Mouse (Mus musculus): ENCODE measurements around the gene Myoz1.

Myoz1 gene

DNA sequence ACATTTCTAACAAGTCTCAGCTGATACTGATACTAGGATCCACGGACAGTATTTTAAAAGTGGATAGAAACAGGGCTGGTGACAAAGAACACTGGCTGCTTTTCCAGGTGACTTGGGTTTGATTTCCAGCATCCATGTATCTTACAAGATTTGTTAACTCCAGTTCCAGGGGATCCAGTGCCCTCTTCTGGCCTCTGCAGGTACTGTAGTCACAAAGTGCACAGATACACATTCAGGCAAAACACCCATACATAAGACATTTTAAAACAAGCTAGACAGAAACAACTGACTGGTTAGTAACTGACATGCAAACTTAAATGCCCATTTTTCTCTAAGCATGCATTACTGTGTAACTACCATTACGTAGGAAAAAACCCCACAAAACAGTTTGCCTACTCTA is 16.6 kb upstream of the Myoz1 start:
- no peak for DNase-seq (ENCODE audit: low spot score in 2 of 2)

DNA sequence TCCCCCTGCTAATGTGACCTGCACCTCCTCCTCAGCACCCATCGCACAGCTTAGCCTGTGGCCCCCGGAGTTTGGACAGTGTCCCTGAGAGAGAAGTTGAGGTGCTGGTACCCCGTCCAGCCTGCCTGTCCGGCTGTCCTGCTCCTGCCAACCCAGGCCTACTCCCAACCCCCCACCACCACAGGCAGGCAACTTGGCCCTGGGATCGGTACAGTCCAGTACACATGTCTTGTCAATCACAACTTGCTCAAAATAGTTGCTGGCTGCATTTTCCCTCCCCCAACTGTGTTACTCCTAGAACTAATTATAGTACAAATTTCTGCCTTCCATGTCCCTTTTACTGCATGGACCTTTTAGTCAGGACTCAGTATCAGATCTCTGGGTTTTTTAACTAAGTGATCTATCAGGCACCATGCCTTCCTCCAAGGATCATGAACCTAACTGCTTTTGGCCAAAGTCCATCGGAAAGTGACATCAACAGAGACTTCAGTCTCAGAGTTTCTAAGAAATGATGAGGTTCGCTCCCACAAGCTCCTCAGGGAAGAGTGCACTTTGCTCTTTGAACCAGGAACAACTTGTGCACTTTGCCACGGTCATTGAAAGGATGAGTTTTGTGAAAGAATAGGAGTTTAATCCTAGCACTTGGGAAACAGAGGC is 11.9 kb upstream of the Myoz1 start, which contains the start of gene Synpo2l:
Gene Synpo2l (minus strand): TSS at position 201 of the 657 bp plus-strand sequence.
- DNase-seq (ENCODE audit: low spot score in 2 of 2): no peak

DNA sequence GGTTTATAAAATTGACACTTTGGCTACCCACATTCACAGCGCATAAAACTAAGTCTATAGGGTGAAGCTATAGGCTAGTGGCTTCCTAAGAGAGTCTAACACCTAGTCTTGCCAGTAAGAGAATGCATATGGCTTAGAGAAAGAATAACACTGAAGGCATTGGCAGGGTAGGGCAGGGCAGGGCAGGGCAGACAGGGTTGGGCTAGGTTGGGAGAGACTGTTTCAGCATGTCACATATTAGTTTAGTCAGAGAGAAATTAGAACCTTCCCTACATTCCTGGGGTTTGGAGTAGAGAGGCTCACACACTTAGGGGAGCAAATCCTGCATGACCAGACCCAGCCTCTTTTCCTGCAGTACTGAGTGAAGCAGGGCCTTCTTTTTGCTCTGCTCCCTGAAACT is 11.1 kb upstream of the Myoz1 start:
- DNase-seq (ENCODE audit: low spot score in 2 of 2): no peak

DNA sequence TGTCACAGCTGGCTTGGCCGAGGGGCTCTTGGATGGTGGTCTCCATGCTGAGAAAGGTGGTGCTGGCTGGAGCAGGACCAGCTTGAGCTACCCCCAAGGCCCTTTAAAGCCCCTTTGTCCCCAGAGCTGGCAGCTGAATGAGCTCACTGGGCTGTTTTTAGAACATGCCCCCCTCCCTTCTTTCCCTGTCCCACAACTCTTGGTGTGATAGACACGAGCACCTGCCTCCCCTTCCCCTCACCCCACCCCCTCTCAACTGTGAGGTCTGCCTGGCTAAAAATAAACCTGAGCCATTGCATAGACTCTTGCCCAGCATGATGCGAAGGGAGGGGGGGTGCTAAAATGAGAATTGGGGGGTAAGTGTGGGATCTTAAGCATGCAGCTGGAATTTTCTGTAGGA is 8.1 kb upstream of the Myoz1 start:
- no peak for DNase-seq (ENCODE audit: low spot score in 2 of 2)

DNA sequence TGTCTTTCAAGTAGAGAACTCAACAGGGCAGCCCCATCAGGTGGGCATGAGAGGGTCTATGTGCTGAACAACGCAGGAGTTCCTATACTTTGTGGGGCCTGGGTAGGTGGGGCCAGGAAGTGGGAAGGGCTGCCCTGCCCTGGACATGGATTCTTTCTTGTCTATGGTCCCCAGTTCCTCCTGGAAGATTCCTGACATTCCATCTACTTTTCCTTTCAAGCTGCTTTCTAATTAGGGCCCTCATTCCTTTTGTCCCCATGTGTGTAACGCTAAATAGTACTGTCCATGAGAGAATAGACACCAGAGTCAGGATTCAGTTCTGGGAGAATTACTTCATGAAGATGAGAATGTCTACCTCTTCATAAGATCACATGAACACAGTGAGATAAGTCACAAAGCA is 7.3 kb upstream of the Myoz1 start:
- no peak for DNase-seq (ENCODE audit: low spot score in 2 of 2)

DNA sequence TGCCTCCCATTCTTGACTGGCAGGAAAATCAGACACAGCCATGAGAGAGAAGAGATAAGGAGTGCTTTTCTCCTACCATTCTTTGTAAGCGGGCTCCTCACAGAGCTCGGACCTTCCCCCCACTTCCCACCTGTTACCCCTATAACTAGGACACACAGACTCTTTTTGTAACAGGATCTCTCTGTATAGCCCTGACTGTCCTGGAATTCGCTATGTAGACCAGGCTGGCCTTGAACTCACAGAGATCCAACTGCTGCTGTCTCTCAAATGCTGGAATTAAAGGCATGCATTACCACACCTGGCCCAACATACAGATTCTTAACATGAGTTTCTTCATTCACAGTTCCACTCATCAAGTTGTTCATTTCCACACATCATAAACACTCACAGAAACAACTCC is 6.4 kb upstream of the Myoz1 start:
- no peak for DNase-seq (ENCODE audit: low spot score in 2 of 2)

DNA sequence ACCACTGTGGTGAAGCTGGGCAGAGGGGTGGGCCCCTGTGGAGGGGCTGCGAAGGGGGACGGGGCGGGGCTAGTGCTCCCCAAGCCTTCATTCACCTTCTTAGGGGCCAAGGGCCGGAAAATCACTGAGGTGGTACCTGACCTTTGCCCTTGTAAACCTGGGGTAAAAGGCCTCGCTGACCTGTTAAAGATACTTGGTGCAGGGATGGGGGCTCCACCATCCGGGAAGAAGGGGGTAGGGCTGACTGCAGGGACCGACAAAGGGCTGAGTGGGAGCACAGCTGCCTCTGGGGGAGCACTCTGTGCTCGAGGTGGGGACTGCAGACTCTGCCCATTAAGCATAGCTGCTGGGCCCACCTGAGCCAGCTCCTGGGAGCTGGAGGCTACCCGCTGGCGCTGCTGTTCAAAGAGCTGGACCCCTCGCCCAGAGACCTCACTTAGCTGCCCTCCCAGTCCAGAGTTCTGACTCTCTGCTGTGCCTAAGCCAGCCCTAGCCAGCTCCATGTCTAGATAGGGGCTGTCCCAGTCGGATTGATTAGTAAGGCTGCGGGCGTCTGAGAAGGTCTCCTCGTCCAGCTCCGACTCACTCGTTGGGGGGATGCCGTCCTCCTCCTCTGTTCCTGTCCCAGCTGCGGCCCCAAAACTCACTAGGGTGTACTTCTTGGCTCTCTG is 5.5 kb upstream of the Myoz1 start:
- DNase-seq (ENCODE audit: low spot score in 2 of 2): no peak

DNA sequence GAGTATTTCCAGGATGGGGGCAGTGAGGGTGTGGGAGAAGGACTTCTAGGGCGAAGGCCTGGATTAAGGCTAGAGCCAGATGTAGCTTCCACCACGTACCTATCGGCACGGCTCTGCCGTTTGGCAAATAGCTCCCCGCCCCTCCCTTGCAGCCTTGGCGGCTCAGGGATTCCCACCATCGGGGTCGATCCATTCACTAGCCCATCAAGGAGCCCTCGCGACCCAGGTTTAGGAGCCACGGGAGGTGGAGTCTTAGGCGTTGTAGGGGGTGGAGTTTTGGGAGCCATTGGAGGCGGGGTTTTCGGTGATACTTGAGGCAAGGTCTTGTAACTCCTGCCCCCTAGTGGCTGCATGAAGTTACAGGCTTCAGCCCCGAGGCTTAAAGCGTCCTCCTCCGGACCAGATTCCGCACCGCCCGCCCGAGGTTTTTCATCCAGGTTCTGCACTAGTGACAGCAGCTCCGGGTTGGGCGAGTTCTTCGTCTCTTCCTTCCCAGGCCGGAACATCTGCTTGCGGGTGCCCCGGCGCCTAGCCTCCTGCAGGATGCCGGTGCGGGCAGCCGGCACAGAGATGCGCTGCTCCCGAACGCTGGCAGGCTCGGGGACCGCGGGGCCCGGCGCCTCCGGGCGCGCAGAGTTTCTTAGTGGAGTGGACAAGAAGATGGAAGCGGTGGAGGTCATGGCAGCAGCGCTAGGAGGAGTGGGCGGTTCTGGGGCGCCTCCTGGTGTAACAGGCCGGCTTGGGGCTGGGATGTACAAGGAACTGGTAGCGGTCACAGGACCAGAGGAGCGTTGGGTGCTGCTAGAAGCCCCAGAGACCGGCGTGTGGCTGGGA is 4.7 kb upstream of the Myoz1 start:
- peak; percentile 87 to 89 for DNase-seq (ENCODE audit: low spot score in 2 of 2)

DNA sequence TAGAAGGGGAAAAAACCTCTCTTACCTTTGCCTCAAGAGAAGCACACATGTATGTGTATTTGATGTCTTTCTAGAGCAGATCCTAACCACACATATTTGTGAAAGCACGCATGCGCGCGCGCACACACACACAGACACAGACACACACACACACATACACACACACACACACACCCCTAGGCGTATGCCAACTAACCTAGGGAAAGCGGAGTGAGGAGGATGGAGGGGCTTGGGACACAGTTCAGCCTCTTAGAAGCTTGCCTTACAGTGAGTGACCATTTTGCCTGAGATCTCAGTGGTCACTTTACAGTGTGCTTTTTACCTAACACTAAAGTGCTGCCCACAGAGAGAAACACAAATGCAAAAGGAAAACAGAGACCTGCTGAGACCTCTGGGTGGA is 3.3 kb upstream of the Myoz1 start:
- DNase-seq (ENCODE audit: low spot score in 2 of 2): no peak

DNA sequence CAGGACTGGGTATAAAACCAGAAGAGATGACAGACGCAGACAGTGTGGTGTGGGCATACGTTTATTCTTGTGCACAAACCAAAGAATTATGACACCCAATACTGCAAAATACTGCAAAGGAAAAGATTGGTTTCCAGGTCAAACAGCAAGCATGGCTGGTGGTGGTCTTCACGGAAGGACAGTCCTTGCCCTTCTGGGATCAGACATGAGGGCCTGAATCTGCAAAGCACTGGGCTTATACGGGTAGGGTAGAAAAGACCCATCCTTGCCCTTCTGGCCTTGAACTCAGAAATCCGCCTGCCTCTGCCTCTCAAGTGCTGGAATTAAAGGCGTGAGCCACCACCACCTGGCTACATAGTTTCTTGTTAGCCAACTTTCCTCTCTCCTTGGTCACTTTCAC is 2.6 kb upstream of the Myoz1 start:
- no peak for DNase-seq (ENCODE audit: low spot score in 2 of 2)

DNA sequence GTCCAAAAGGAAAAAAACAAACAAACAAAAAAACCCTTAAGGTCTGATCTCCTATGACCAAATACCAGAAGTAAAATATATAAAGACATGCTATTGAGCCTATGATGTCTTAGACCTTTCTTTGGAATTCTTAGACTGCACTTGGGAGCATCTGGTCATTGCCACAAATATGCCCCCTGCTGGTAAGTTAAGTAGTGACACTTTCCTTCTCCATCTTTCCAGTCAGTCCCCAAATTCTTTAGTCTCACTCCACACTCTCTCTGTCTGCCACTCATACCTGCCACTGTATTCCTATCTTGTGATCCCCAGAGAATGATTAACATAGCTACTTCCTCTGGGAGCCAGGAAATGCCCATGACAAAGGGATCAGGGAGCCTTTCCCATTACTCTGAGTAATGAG is 2.0 kb upstream of the Myoz1 start:
- no peak for DNase-seq (ENCODE audit: low spot score in 2 of 2)

DNA sequence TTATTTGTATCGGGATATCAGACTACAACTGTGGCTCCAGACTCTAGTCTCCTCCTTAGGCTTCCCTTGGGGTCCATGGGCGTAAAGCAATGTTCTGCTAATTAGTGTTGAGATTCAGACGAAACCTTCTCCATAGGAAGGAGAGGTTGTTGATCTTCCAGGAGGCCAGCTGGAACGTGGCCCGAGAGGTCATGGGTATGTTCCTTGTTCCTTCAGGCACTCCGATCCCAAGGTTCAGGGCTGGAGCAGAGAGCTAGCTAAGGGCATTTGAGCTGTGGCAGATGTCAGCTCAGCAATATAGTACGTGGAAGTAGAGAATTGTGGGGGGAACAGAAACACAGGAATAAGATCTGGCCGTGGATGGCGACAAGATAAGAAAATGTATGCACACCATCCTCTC is 609 bp downstream of the Myoz1 start:
- no peak for DNase-seq (ENCODE audit: low spot score in 2 of 2)

DNA sequence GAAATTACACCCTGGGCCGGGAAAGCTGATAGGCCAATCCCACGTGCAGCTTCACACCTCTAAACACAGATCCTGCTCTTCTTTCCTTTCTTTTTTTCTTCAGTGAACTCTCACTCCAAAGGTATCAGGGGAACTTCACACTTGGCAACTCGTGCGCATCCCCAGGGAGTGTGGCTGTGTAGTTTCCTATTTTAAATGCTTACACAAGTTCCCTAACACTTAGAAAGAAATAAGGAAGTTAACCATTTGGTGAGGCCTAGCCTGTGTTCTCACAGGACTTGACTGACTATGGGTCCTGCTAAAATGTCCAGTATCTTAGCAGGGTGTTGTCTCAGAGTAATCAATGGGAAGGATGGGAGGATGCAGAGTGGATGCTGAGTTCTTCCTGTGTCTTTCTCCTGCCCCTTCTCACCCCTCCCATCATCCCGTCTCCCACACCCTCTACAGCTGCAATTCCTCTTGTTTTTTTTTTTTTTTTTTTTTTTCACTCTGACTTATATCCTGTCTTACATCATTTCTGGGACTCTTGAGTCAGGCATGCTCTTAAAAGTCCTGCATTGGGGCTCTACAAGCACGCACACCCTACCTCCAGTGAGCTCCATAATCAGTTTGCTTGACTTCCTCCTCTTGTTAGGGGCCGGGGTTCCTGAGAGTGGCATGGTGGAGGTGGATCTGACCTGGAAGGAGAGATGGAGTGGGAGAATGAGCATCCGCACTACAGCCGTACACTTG is 1.5 kb downstream of the Myoz1 start:
- DNase-seq (ENCODE audit: low spot score in 2 of 2): no peak

DNA sequence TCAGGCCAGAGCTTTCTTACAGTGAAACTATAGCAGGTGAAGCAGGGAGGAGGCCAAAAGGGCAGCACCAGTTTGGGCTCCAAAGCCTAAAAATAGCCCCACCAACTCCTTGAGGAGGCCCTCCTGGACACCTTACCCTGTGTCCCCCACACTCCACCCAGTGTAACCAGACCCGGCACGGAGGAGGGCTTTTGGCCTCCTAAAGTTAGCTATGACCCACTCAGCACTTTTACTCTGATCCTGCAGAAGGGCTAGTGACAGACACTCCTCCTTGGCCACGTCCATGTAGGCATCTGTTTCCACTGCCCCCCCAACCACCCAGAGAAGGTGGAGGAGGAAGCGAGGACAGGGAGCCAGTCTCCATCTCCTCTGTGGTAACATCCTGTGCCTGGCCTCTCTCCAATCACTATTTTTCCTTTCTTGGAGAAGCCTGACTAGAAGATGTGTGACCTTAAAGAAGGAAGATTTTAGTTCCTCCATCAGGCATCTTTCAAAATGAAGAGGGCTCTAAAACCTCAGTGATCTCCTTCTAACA is 4.6 kb downstream of the Myoz1 start:
- no peak for DNase-seq (ENCODE audit: low spot score in 2 of 2)

DNA sequence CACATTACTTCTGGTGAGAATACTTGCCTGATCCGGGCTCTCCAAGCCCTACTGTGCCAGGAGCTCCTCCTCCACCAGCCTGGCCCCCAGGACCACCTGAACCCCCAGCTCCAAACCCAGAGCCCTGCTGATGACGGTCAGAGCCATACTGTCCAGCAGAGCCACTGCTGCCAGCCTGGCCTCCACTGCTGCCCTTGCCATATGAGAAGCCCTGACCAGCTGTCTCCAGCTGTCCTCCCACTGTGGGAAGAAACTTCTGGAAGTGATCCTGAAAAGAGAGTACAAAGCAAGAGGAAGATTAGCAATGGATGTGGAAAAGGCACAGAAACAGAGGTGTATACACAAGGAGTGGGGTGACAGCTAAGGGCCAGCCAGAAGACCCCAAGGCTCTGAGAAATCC is 5.3 kb downstream of the Myoz1 start:
- DNase-seq (ENCODE audit: low spot score in 2 of 2): no peak

DNA sequence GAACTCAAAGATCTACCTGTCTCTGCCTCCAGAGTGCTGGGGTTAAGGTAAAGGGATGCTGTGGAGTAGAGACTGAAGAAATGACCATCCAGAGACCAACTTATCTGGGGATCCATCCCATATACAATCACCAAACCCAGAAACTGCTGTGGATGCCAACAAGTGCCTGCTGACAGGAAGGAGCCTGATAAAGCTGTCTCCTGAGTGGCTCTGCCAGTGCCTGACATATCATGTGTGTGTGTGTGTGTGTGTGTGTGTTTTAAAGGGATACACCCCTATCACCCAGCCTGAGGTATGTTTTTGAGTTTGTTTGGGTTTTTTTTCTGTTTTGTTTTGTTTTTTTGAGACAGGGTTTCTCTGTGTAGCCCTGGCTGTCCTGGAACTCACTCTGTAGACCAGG is 10.0 kb downstream of the Myoz1 start:
- no peak for DNase-seq (ENCODE audit: low spot score in 2 of 2)

DNA sequence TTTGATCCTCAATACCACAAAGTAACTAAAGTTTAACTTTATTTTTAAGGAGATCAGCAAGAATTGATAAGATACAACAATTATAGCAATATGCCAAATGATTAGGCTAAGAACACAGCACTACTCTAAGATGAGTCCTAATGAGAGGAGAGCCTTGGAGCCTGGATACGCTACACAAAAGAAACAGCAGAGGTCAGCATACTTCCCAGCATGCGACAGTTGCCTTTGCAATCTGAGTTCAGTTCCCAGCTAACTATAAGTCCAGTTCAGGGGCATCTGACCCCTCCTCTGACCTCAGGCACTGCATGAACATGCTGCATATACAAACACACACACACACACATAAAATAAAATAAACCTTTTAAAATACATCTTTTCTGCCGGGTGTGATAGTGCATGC is 10.8 kb downstream of the Myoz1 start:
- DNase-seq (ENCODE audit: low spot score in 2 of 2): no peak

DNA sequence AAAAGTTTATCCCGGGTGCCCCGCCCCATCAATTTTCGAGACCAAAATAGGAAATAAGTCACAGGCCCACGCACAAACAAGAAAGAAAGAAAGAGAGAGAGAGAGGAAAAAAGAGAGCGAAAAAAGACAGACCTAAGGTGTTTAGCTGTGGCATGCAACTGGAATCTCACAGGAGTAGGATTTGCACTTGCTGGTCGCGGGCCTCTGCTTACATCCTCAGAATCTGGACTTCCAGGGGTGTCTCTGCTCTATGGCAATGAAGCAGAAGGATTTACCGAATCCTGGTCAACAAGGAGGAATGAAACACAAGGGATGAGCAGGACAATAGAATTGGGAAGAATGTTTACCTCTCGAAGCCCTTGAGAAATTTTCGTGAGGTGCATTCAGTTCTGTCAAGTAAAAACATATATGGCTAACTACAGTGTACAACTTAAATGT is 14.9 kb downstream of the Myoz1 start:
- DNase-seq (ENCODE audit: low spot score in 2 of 2): no peak

DNA sequence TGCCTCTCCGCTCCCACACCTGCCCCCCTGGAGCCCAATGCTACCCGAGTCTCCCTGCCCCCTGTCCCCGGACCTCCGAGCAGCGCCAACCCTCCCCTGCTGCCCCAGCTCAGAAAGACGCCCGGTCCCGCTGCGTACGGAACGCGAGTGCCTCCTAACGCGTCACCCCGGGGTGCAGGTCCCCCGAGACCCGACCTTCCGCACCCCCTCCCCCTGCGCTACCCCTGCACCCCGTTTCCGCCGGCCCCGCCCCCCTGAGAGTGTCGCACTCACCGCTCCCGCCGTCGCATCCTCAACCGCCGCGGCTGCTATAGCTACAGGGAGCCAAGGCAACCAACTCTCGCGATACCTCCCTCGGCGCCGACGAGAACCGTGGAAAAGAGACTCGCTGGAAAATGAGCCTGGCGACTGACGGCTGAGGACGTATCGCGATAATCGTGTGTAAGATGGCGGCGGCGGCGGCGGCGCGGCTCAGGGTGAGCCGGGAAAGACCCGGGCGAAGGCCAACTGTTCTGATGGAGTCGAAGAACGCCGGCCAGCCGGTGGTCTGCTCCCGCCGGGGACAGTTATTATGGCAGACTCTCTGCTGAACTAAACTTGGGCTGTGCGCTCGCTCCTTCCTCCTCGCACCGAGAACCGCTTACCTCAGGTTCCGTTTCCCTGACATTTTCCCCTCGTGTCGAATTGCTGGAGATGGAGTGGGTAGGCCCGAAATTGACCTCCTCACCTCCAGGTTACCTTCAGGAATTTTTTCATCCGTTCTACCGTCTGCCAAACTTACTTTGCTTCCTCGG is 15.5 kb downstream of the Myoz1 start, which contains the start of gene Usp54:
Gene Usp54 (minus strand): TSS at position 420 of the 794 bp plus-strand sequence.
- DNase-seq (ENCODE audit: low spot score in 2 of 2): peak; percentile 92 to 94

DNA sequence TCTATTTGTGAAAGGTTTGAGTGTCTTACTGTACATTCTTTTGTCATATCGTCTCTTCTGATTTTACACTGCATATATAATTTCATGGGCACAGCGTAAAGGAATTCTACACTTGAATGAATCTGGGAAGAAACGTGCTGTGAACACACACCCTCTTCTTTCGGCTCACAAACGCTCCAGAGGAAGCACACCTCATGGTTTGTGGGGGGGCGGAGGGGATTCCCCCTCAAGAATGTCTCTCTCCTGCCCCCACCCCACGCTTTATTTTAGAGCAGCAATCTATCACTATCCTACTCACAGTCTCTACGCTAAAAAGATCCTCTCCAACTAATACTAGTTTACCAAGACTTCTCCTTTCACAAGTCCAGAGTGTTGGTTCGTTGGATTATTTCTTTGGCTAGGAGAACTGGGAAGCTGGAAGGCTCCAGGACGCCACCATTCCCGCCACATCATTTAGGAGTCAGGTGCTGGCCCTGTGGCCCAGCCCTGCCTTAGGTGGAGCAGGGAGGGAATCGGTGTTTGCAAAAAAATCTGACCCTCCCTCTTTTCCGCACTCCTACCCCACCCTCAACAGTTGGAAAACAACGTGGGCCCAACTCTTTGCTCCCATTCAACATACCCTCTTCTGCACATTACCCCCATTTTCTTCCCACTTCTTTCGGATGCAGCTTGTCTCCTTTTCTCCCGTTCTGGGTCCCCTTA is 16.3 kb downstream of the Myoz1 start:
- no peak for DNase-seq (ENCODE audit: low spot score in 2 of 2)
